Mouse (Mus musculus): ENCODE results near the gene Slc48a1.
A peak's percentile ranks its signal among the peaks of the same experiment; 100 is the strongest.

The Slc48a1 gene

GRCm38 (mm10) chr15:97778311-97779098 is at the start of gene Slc48a1:
TSS of gene Slc48a1 (plus strand) at chr15:97778520.
- no peak for DNase-seq (ENCODE audit: low read depth)

- DNase-seq (ENCODE audit: low read depth): no peak
These were observed 49.5 kb upstream of the Slc48a1 start for GRCm38 (mm10) chr15:97728804-97729203.

GRCm38 (mm10) chr15:97730365-97730764 is 48.0 kb upstream of the Slc48a1 start:
- DNase-seq (ENCODE audit: low read depth): no peak

- DNase-seq (ENCODE audit: low read depth): no peak
These were observed 47.2 kb upstream of the Slc48a1 start, which contains the start of gene Endou for GRCm38 (mm10) chr15:97731111-97731510. TSS of gene Endou (minus strand) at chr15:97731339.

DNA sequence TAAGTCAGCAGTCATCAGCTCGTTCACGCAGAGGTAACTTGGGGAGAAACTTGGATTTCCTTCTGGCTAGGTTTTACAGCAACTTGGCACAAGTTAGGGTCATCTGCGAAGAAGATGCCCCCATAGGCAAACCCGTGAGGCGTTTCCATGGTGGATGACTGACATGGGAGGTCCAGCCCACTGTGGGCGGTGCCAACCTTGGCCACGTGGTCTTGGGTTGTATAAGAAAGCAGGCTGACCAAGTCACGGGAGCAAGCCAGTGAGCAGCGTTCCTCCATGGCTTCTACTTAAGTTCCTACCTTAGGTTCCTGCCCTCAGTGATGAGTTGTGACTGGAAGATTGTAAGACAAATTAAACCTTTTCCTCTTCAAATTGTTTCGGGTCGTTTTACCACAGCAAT is 46.3 kb upstream of the Slc48a1 start:
- DNase-seq (ENCODE audit: low read depth): no peak

DNA sequence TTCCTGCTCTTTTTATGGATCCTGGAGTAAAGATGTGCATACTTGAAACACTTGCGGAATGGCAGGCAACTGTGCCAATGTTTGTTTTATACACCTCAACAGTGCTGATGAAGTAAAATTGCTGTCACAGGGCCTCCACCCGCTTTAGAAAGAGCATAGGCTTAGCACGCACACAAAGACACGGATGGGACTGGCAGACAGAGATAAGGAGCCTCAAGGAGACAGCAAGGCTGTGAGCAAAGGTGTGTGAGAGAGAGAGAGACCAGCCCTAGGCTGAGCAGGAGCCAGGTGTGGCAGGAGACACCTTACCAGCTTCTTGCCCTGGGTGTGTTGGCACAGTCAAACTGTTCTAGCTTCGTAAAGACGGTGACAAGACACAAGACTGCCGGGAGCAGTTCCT is 39.4 kb upstream of the Slc48a1 start:
- DNase-seq (ENCODE audit: low read depth): no peak

DNA sequence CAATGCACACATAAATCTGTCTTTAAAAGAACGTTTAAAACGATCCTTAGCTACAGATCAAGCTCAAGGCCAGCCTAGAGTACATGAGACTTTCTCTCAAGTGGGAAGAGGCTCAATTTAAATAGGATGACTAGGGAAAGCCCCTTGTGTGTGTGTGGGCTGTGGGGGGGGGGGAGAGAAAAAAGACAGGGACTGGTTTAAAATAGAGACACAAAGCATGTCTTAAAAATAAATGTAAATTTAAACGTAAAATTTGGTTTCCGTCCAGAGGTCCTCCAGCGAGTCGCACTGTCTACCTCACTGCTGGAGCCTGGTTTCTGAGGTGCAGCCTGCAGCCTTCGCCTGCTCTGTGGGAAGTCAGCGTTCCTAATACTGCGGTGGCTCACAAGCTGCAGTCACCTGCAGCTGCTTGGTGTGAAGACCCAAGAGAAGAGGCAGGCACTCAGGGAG is 38.0 kb upstream of the Slc48a1 start:
- no peak for DNase-seq (ENCODE audit: low read depth)

- DNase-seq (ENCODE audit: low read depth): no peak
These were observed 36.7 kb upstream of the Slc48a1 start for GRCm38 (mm10) chr15:97741662-97742061.

DNA sequence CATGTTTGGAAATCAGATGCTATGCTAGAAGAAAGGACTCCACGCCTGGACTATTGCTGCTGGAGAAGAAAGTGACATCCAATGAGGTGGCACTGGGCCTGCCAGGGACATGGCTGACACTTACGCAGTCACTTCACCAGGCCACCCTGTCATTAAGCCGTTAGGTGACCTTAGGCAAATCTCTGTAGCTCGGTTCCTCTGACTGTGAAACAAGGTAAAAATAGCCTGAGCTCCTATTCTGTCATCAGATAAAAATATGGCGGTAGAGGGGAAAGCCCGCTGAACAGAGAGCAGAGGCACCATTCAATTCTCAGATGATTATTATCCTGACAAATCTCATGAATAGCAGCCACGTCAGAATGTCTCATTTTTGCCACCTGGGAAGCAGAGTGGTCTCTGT is 36.2 kb upstream of the Slc48a1 start:
- DNase-seq (ENCODE audit: low read depth): no peak

- no peak for DNase-seq (ENCODE audit: low read depth)
These were observed 35.7 kb upstream of the Slc48a1 start for GRCm38 (mm10) chr15:97742600-97742999.

DNA sequence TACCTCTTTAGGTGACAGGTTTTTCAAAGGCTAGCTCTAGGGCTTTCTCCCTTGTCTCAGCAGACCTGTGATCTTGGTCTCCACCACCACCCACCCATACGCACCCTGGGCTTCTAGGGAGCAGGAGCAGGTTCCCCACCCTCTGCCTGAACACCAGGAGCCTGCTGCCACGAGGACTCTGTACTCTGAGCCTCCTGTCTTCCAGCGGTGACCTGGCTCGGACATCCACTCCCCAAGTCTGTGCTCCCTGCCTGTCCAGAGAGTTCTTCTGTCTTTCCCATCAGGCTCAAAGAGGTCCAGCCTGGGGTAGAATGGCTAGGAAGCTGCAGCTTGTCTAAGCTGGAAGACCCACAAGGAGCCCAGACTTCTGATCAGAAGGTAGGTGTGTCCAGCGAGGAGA is 35.1 kb upstream of the Slc48a1 start:
- DNase-seq (ENCODE audit: low read depth): no peak

GRCm38 (mm10) chr15:97743961-97744525 is 34.3 kb upstream of the Slc48a1 start:
- DNase-seq (ENCODE audit: low read depth): no peak

DNA sequence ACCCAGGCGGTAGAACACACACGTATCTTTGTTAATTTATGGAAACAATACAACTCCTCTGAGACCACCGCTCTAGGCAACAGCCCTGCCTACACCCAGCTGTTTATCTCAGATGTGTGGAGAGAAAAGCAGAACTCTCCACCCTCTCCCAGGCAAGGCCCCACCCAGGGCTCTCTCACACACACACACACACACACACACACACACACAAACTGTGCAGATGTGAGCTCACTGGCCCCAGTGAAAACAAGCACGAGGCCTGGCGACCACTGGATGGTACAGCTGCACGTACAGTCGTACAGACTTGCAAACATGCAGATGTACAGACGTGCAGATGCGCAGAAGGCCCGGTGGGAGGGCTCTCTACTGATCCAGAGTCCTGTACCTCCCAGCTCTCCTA is 33.4 kb upstream of the Slc48a1 start:
- peak; percentile 37 for DNase-seq (ENCODE audit: low read depth)

DNA sequence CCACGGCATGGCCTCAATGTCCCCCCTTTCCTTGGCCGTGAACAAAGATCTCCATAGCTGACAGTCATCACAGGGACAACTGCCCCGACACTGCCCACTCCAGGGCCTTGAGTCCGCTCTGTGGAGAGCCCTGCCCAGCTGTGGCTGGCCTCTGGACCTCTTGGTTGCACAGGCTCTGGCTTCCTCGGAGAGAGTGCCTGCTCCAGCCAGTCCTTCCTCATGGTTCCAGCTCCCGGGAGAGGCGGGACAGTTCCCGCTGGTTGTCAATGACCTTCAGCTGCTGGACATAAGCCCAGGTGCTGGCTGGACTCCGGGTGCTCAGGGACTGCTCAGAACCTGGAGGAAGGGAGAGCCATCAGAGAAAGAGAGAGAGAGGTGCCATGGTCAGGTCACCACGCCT is 33.0 kb upstream of the Slc48a1 start:
- DNase-seq (ENCODE audit: low read depth): no peak

DNA sequence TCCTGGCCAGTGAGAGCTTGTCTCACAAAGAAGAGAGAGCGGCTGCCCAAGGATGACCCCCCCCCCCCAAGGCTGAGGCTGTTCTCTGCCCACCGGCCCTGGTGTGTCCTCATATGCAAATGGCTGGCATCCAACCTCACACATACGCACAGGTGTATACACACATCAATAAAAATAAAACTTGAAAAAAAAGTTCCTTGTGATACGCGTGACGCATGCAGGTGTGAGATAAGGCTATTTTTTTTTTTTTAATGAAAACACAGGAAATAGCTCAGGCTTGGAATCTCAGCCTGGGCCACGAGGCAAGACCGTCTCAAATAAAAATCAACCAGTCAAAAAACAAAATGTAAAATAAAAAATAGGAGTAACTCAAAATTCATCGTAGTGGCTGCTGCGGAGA is 32.0 kb upstream of the Slc48a1 start:
- DNase-seq (ENCODE audit: low read depth): no peak

DNA sequence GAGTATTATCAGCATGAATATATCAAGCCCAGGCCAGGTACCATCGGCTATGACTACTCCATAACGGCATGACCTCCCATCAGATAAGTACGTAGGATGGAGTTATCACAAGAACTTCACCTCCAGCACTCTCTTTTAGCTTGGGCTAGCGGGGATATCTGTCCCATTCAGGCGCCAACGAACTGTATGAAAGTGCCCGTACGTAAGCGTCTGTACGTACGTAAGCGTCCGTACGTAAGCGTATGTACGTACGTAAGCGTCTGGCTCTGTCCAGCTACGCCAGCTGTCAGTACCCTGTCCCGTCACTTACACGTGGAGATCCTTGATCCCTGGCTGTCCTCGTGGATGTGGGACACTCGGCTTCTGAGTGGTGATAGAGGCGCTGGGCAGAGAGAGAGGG is 31.6 kb upstream of the Slc48a1 start:
- no peak for DNase-seq (ENCODE audit: low read depth)

DNA sequence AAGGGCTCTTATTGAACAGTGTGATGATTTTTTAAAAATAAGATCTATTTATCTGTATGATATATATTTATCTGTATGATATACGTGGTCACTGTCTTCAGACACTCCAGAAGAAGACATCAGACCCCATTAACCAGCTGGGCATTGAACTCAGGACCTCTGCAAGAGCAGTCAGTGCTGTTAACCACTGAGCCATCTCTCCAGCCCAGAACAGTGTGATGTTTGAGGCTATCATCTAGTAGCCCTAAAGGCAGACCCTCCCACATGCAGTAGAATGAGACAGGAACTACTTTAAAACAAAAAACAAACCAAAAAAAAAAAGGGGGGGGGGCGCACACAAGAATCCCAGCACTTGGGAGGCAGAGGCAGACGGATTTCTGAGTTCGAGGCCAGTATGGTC is 30.8 kb upstream of the Slc48a1 start:
- DNase-seq (ENCODE audit: low read depth): no peak

DNA sequence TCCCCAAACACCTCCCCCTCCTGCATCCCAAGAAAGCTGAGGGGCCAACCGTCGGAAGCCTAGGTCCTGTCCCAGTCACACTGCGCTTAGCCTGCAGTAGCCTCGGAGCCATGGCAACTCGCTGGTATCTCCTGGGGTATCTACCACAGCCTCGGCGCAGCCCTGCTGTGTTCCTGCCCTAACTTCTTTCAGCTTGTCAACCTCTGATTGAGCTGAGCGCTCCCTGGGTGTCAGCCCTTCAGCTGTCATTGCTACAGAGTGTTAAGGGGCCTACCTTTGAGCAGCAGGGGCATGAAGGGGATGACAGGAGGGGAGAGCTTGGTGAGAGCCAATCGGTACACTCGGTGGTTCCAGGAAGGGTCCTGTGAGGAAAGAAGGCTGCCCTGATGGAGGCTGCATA is 30.0 kb upstream of the Slc48a1 start:
- DNase-seq (ENCODE audit: low read depth): no peak

- no peak for DNase-seq (ENCODE audit: low read depth)
These were observed 29.4 kb upstream of the Slc48a1 start for GRCm38 (mm10) chr15:97748964-97749363.

- DNase-seq (ENCODE audit: low read depth): no peak
These were observed 28.9 kb upstream of the Slc48a1 start for GRCm38 (mm10) chr15:97749397-97749796.

DNA sequence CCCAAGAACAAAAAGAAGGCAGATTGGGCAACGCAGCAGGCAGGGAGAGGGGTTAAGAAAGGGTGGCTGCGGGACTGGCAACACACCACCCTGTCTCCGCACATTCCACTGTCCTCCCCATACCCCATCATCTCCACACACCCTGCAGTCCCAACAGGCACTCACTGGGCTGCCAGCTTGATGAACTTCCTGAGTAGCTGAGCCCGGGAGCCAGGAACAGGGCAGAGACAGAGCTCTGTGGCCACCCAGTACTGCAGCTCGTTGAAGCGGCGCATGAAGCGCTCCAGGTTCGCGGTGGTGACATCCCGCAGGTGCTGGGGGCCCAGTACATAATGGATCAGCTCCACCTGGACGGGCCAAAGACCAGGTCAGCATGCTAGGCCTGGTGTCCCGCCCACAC is 28.5 kb upstream of the Slc48a1 start:
- no peak for DNase-seq (ENCODE audit: low read depth)

DNA sequence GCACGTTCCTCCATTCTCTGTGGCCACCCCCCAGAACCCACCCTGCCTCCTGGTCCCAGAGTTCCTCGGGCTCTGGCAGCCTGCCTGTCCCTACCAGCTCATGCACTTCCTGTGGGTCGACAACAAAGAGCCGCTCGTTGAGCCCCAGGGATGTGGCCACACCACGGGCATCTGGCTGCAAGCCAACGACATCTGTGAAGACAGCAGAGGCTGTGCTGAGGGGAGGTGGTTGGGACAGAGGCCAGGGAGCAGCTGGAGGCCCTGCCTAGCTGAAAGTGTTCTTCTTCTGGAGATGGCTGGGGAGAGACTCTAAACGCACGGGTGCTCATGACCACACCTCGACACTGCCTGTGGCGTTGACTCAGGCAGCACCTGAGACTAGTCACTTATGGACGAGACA is 27.6 kb upstream of the Slc48a1 start:
- DNase-seq (ENCODE audit: low read depth): peak; percentile 56

- DNase-seq (ENCODE audit: low read depth): no peak
These were observed 26.6 kb upstream of the Slc48a1 start for GRCm38 (mm10) chr15:97751676-97752075.

DNA sequence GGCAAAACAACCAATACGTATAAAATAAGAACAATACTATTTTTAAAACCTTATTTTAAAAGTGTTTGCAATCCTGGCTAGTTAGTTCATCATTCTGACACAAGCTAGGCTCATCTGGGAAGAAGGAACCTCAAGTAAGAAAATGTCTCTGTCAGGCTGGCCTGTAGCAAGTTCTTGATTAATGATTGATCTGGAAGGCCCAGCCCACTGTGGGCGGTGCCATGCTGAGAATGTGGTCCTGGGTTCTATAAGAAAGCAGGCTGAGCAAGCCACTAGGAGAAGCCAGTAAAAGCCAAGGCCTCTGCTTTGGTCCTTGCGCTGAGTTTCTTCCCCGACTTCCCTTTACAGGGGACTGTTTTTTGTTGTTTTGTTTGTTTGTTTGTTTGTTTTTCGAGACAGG is 25.8 kb upstream of the Slc48a1 start:
- DNase-seq (ENCODE audit: low read depth): no peak

Data from c-Kit-positive CD71-negative TER-119-negative erythroid progenitor cells, embryonic 14.5 days (primary cell).